Mouse (Mus musculus): ENCODE results near the gene Rabepk.

DNA sequence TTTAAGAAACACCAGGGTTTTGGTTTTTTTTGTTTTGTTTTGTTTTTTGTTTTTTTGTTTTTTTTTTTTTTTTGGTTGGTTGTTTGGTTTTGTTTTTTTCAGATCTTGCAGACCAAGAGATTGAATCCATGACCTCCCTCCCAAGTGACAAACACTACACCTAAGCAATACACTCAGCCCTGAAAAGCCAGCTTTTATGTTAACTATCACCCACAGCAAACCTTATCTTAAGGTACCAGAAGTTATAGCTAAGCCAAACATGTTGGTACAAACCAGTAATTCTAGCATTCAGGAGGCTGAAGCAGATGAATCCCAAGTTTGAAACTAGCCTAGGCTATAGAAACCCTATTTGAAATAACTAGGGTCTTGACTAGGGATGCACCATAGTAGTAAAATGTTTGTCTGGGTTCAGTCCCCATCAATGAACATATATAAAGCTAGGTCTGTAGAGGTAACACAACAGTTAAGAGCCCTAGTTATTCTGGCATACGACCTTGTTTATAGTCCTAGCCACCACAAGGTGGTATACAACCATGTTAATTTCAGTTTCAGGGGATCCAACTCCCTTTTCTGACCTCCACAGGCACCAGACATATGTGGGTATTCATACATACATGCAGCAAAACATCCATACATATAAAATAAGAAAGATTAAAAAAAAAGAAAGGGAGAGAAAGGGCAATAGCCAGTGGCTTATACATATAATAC is 59.9 kb downstream of the Rabepk start:
- TF ChIP-seq BHLHE40 (IDR thresholded peaks at IDR 0.05; ENCODE audit: borderline replicate concordance, low read depth, low read length) (no peak), KAT2A (conservative IDR thresholded peaks at IDR 0.05; ENCODE audit: low read depth, low read length) (no peak), MEF2A (IDR thresholded peaks at IDR 0.05; ENCODE audit: extremely low read depth, insufficient replicate concordance, low read depth, low read length, poor library complexity, severe bottlenecking) (no peak), ETS1 (IDR thresholded peaks at IDR 0.05; ENCODE audit: low read depth, low read length) (no peak), POLR2A (IDR thresholded peaks at IDR 0.05; ENCODE audit: control insufficient read depth in 1 of 2, insufficient read depth in 1 of 2, low read depth in 1 of 2, low read length in 2 of 2, poor library complexity in 1 of 2) (no peak), CTCF (IDR thresholded peaks at IDR 0.05 in 2 of 3, conservative IDR thresholded peaks at IDR 0.05 in 1 of 3; ENCODE audit: control insufficient read depth in 1 of 3, insufficient read depth in 1 of 3, low read depth in 2 of 3, low read length in 3 of 3, poor library complexity in 1 of 3, severe bottlenecking in 1 of 3) (no peak), RAD21 (IDR thresholded peaks at IDR 0.05; ENCODE audit: low read depth, low read length) (no peak), CHD2 (IDR thresholded peaks at IDR 0.05; ENCODE audit: low read length) (no peak), TCF12 (IDR thresholded peaks at IDR 0.05; ENCODE audit: low read depth, low read length) (peak; percentile 84), POLR2AphosphoS2 (IDR thresholded peaks at IDR 0.05; ENCODE audit: low read length) (no peak), NELFE (IDR thresholded peaks at IDR 0.05; ENCODE audit: low read depth, low read length) (no peak), ELF1 (IDR thresholded peaks at IDR 0.05; ENCODE audit: low read depth, low read length) (no peak)
